ENCODE assay signal across 44 mouse cellular contexts in genomic region chr4:123280117-123280516, GRCm38 (mm10). TPM values are rescaled to one million over a fixed set of nuclear protein-coding genes. Genes with fewer than 3 reads are reported as not detected.
"Had no signal": no experiment of that assay in that cellular context is flagged by ENCODE, and none has a peak within 500 bp of the region (broad histone marks: within the 10 kb centered on the region; RNA-seq: fewer than 3 reads in every experiment).

No protein-coding gene starts in this region.

- H3K9me3 ChIP-seq: limb, embryonic 10.5 days; limb, embryonic 12.5 days; limb, embryonic 13.5 days; limb, embryonic 15.5 days; liver, embryonic 12.5 days; liver, embryonic 13.5 days; liver, embryonic 15.5 days; lung, embryonic 15.5 days; megakaryocyte, embryonic 14.5 days; midbrain, embryonic 10.5 days; midbrain, embryonic 12.5 days; midbrain, embryonic 13.5 days; midbrain, embryonic 15.5 days; neural tube, embryonic 12.5 days had no signal

- H3K27me3 ChIP-seq: limb, embryonic 12.5 days; limb, embryonic 13.5 days; limb, embryonic 15.5 days; liver, embryonic 15.5 days; lung, embryonic 15.5 days; midbrain, embryonic 12.5 days; midbrain, embryonic 13.5 days; midbrain, embryonic 15.5 days; neural tube, embryonic 12.5 days had no signal

- H3K36me3 ChIP-seq: limb, embryonic 15.5 days; lung, embryonic 15.5 days; midbrain, embryonic 13.5 days; midbrain, embryonic 15.5 days; neural tube, embryonic 12.5 days had no signal

- H3K4me3 ChIP-seq: limb, embryonic 10.5 days; limb, embryonic 12.5 days; limb, embryonic 13.5 days; limb, embryonic 15.5 days; liver, embryonic 12.5 days; liver, embryonic 13.5 days; liver, embryonic 15.5 days; lung, embryonic 15.5 days; megakaryocyte, embryonic 14.5 days; midbrain, embryonic 10.5 days; midbrain, embryonic 12.5 days; midbrain, embryonic 13.5 days; midbrain, embryonic 15.5 days; myocyte; neural tube, embryonic 12.5 days had no signal

- DNase-seq: left cerebral cortex, postnatal 4 days; liver, embryonic 13.5 days; liver, postnatal 0 days; lung, adult 18-20 months; lung, adult 2 months; lung, embryonic 14.5 days; lung, postnatal 10 days; lung, postnatal 14 days; lung, postnatal 36 days; lung, postnatal 4 days; midbrain, embryonic 14.5 days had no signal

- H3K27ac ChIP-seq: limb, embryonic 10.5 days; limb, embryonic 12.5 days; limb, embryonic 13.5 days; limb, embryonic 15.5 days; liver, embryonic 12.5 days; liver, embryonic 13.5 days; liver, embryonic 14.5 days; liver, embryonic 15.5 days; lung, embryonic 15.5 days; macrophage; midbrain, embryonic 10.5 days; midbrain, embryonic 12.5 days; midbrain, embryonic 13.5 days; midbrain, embryonic 15.5 days; neural tube, embryonic 12.5 days had no signal

- H3K4me2 ChIP-seq: limb, embryonic 12.5 days; limb, embryonic 13.5 days; limb, embryonic 15.5 days; liver, embryonic 12.5 days; liver, embryonic 13.5 days; liver, embryonic 15.5 days; lung, embryonic 14.5 days; lung, embryonic 15.5 days; midbrain, embryonic 11.5 days; midbrain, embryonic 12.5 days; midbrain, embryonic 13.5 days; midbrain, embryonic 15.5 days; neural tube, embryonic 12.5 days had no signal

- H3K9ac ChIP-seq: limb, embryonic 12.5 days; limb, embryonic 13.5 days; limb, embryonic 15.5 days; liver, embryonic 12.5 days; liver, embryonic 13.5 days; liver, embryonic 14.5 days; liver, embryonic 15.5 days; liver, postnatal 0 days; lung, embryonic 14.5 days; lung, embryonic 15.5 days; midbrain, embryonic 12.5 days; midbrain, embryonic 13.5 days; midbrain, embryonic 15.5 days; neural tube, embryonic 12.5 days had no signal

- ATAC-seq: liver, embryonic 12.5 days; liver, postnatal 0 days; lung, postnatal 0 days; midbrain, embryonic 13.5 days; midbrain, embryonic 15.5 days; midbrain, embryonic 16.5 days had no signal

RNA-seq across cellular contexts. Expression of gene Oxct2a, which starts 43.3 kb away (rescaled TPM):
- total RNA-seq: left cerebral cortex, postnatal 10 days; left cerebral cortex, postnatal 14 days; left cerebral cortex, postnatal 25 days; left cerebral cortex, postnatal 36 days; liver, adult 2 months; megakaryocyte progenitor cell, adult 5-6 weeks; megakaryocyte, adult 5-6 weeks; megakaryocyte-erythroid progenitor cell, adult 5-6 weeks; midbrain, postnatal 0 days; monocyte, adult 5-6 weeks had no signal
- polyA plus RNA-seq: limb, embryonic 10.5 days; limb, embryonic 11.5 days; limb, embryonic 12.5 days; limb, embryonic 13.5 days; liver, adult 2 months; liver, embryonic 15.5 days; liver, embryonic 16.5 days; liver, postnatal 0 days; lung, adult 2 months; lung, embryonic 14.5 days; lung, embryonic 15.5 days; lung, embryonic 16.5 days; lung, postnatal 0 days; macrophage; midbrain, embryonic 10.5 days; midbrain, embryonic 11.5 days; midbrain, embryonic 12.5 days; midbrain, embryonic 13.5 days; midbrain, embryonic 14.5 days; midbrain, embryonic 16.5 days; neural tube, embryonic 11.5 days; neural tube, embryonic 12.5 days had no signal

RNA-seq across cellular contexts. Expression of gene Heyl, which starts 46.8 kb away (rescaled TPM):
- total RNA-seq: megakaryocyte progenitor cell, adult 5-6 weeks; megakaryocyte, adult 5-6 weeks; monocyte, adult 5-6 weeks had no signal
- polyA plus RNA-seq: macrophage had no signal
